Mouse (Mus musculus): Measurements from ENCODE around the gene Rpap1.

Gene Rpap1

GRCm38 (mm10) chr2:119798246-119798927, 11.1 kb upstream of the Rpap1 start:
- peak; percentile 92 for DNase-seq

GRCm38 (mm10) chr2:119797279-119797783, 10.0 kb upstream of the Rpap1 start, which contains the start of gene Tyro3:
Tyro3 (plus strand) TSS chr2:119797733.
- DNase-seq, result no peak

- DNase-seq, result no peak
Measured at GRCm38 (mm10) chr2:119789996-119790395, 2.7 kb upstream of the Rpap1 start.

- no peak for DNase-seq
Measured at GRCm38 (mm10) chr2:119767246-119767645, 20.1 kb downstream of the Rpap1 start.

GRCm38 (mm10) chr2:119763924-119764323, 23.4 kb downstream of the Rpap1 start:
- DNase-seq, result no peak

GRCm38 (mm10) chr2:119762276-119762675, 25.1 kb downstream of the Rpap1 start:
- no peak for DNase-seq

GRCm38 (mm10) chr2:119760251-119760650, 27.1 kb downstream of the Rpap1 start, which contains the start of gene Ltk:
Ltk (minus strand) TSS chr2:119760431.
- DNase-seq, result no peak

GRCm38 (mm10) chr2:119758844-119759835, 28.2 kb downstream of the Rpap1 start:
- no peak for DNase-seq

- DNase-seq, result peak; percentile 8
Measured at GRCm38 (mm10) chr2:119758101-119758843, 29.1 kb downstream of the Rpap1 start.

GRCm38 (mm10) chr2:119757601-119758100, 29.7 kb downstream of the Rpap1 start:
- no peak for DNase-seq

GRCm38 (mm10) chr2:119749260-119749659, 38.1 kb downstream of the Rpap1 start:
- no peak for DNase-seq

GRCm38 (mm10) chr2:119747554-119747953, 39.8 kb downstream of the Rpap1 start:
- DNase-seq, result no peak

- DNase-seq, result peak; percentile 55
Measured at GRCm38 (mm10) chr2:119745281-119745680, 42.1 kb downstream of the Rpap1 start.

GRCm38 (mm10) chr2:119744163-119745111, 42.9 kb downstream of the Rpap1 start:
- peak; percentile 58 for DNase-seq

- peak; percentile 40 for DNase-seq
Measured at GRCm38 (mm10) chr2:119743808-119744162, 43.6 kb downstream of the Rpap1 start.

- DNase-seq, result peak; percentile 30
Measured at GRCm38 (mm10) chr2:119743176-119743807, 44.0 kb downstream of the Rpap1 start.

GRCm38 (mm10) chr2:119742461-119743175, 44.7 kb downstream of the Rpap1 start:
- DNase-seq, result peak; percentile 38

GRCm38 (mm10) chr2:119741581-119742411, 45.5 kb downstream of the Rpap1 start, which contains the start of gene Itpka:
Itpka (plus strand) TSS chr2:119742337.
- DNase-seq, result peak; percentile 53

GRCm38 (mm10) chr2:119740567-119740966, 46.8 kb downstream of the Rpap1 start:
- DNase-seq, result no peak

Data from lung, postnatal 10 days (tissue).